Mouse (Mus musculus): ENCODE results near the gene Rac1. TPM values are rescaled to one million over a fixed set of nuclear protein-coding genes. Genes with fewer than 3 reads are reported as not detected.

Gene Rac1
- polyA plus RNA-seq, 1 experiment from 2014 or later: 385 TPM

DNA sequence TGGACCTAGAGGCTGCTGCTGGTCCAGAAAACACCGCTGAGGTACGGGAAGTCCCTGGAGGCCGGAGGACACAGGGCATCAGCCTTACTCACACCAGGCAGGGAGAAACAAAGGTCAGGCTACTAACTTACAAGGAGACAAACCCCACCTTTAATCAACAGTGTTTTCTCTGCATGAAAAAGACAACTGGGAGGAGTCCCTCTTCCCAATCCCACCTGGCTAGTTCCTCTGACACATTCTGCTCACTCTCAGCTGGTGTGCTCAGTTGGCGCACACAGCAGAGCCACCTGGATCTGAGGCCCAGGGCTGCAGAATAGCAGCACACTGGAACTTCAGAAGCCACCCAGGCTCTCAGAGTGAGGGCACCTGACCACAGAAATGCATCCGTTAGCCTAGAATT lies 13.0 kb downstream of the Rac1 start:
- H3K27me3 ChIP-seq (replicated peaks; ENCODE audit: control insufficient read depth, insufficient read depth, low read length): no peaks in the 10 kb centered on the region
- no peak overlapping the region for H3K4me3 ChIP-seq (replicated peaks; ENCODE audit: low read length)
- H3K4me2 ChIP-seq (ENCODE audit: low read length): no peak overlapping the region
- H3K9me3 ChIP-seq (ENCODE audit: control insufficient read depth, low read length): no peaks in the 10 kb centered on the region
- no peak overlapping the region for H3K27ac ChIP-seq (ENCODE audit: low read length)
- H3K4me1 ChIP-seq (replicated peaks; ENCODE audit: control insufficient read depth, insufficient read depth, low read length): no peaks in the 10 kb centered on the region
- WGBS: 93% methylated on average over 5 of the region's 5 CpGs
- H3K36me3 ChIP-seq (ENCODE audit: control insufficient read depth, insufficient read depth): peaks cover 14% of the 10 kb centered on the region
- ATAC-seq: no peak
- no peak overlapping the region for H3K9ac ChIP-seq (replicated peaks; ENCODE audit: low read depth, low read length)

GRCm38 (mm10) chr5:143512305-143512704 lies 15.5 kb downstream of the Rac1 start:
- Histone ChIP-seq H3K9me3 (ENCODE audit: control insufficient read depth, low read length) (no peaks in the 10 kb centered on the region), H3K4me3 (replicated peaks; ENCODE audit: low read length) (no peak overlapping the region), H3K36me3 (ENCODE audit: control insufficient read depth, insufficient read depth) (peaks cover 14% of the 10 kb centered on the region), H3K27ac (ENCODE audit: low read length) (no peak overlapping the region), H3K27me3 (replicated peaks; ENCODE audit: control insufficient read depth, insufficient read depth, low read length) (no peaks in the 10 kb centered on the region), H3K9ac (replicated peaks; ENCODE audit: low read depth, low read length) (no peak overlapping the region), H3K4me2 (ENCODE audit: low read length) (no peak overlapping the region), H3K4me1 (replicated peaks; ENCODE audit: control insufficient read depth, insufficient read depth, low read length) (peaks cover 4% of the 10 kb centered on the region; the same call in 1 of the 2 replicates)
- WGBS: 94% methylated on average over 4 of the region's 4 CpGs
- ATAC-seq: no peak

DNA sequence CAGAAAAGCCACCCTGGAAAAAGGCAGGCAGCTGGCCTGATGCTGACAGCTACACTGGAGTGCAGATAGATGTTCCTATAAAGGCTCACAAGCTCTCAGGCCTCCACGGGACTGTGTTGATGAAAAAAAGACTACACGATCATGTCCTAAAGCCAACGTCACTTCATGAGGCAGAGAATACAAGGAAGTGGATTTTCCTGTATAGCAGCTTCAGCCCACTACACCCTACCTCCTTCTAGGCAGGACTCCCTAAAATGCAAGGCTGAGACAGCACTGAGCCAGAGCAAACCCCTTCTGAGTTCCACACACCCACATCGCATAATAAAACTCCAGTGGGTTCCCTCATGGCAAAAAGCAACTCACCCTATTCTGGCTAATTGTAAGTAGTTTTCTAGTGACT lies 16.3 kb downstream of the Rac1 start:
- H3K9me3 ChIP-seq (ENCODE audit: control insufficient read depth, low read length): no peaks in the 10 kb centered on the region
- H3K4me1 ChIP-seq (replicated peaks; ENCODE audit: control insufficient read depth, insufficient read depth, low read length): peaks cover 4% of the 10 kb centered on the region; the same call in 1 of the 2 replicates
- no peaks in the 10 kb centered on the region for H3K27me3 ChIP-seq (replicated peaks; ENCODE audit: control insufficient read depth, insufficient read depth, low read length)
- H3K36me3 ChIP-seq (ENCODE audit: control insufficient read depth, insufficient read depth): peaks cover 17% of the 10 kb centered on the region
- no peak overlapping the region for H3K4me2 ChIP-seq (ENCODE audit: low read length)
- no peak overlapping the region for H3K27ac ChIP-seq (ENCODE audit: low read length)
- no peak overlapping the region for H3K9ac ChIP-seq (replicated peaks; ENCODE audit: low read depth, low read length)
- no peak for ATAC-seq
- no peak overlapping the region for H3K4me3 ChIP-seq (replicated peaks; ENCODE audit: low read length)
- 95% methylated on average over 4 of the region's 4 CpGs for WGBS

GRCm38 (mm10) chr5:143509737-143510136 lies 18.1 kb downstream of the Rac1 start:
- no peak overlapping the region for H3K27ac ChIP-seq (ENCODE audit: low read length)
- H3K9ac ChIP-seq (replicated peaks; ENCODE audit: low read depth, low read length): no peak overlapping the region
- peaks cover 12% of the 10 kb centered on the region for H3K36me3 ChIP-seq (ENCODE audit: control insufficient read depth, insufficient read depth)
- no peaks in the 10 kb centered on the region for H3K9me3 ChIP-seq (ENCODE audit: control insufficient read depth, low read length)
- no peaks in the 10 kb centered on the region for H3K27me3 ChIP-seq (replicated peaks; ENCODE audit: control insufficient read depth, insufficient read depth, low read length)
- ATAC-seq: no peak
- H3K4me1 ChIP-seq (replicated peaks; ENCODE audit: control insufficient read depth, insufficient read depth, low read length): peaks cover 4% of the 10 kb centered on the region; the same call in 1 of the 2 replicates
- H3K4me2 ChIP-seq (ENCODE audit: low read length): no peak overlapping the region
- H3K4me3 ChIP-seq (replicated peaks; ENCODE audit: low read length): no peak overlapping the region
- WGBS: 92% methylated on average over 11 of the region's 11 CpGs

DNA sequence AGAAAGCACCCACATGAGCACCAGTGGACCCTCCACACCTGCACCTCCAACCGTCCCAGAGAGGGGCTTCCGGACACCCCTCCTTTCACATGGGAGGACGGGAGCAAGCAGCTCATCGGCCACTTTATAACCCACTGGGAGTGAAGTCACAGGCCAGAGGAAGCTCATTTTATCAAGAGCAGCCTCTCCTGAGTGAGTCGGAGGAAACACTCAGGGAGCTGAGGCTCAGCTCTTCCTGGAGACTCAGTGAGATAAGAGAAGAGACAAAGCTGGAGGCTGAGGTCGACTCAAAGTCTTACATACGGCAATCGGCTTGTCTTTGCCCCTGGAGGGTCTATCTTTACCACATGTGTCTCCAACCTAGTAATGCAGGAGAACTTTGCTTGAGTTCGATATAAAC lies 18.5 kb downstream of the Rac1 start:
- H3K9ac ChIP-seq (replicated peaks; ENCODE audit: low read depth, low read length): no peak overlapping the region
- H3K4me2 ChIP-seq (ENCODE audit: low read length): no peak overlapping the region
- no peak for ATAC-seq
- no peaks in the 10 kb centered on the region for H3K27me3 ChIP-seq (replicated peaks; ENCODE audit: control insufficient read depth, insufficient read depth, low read length)
- peaks cover 4% of the 10 kb centered on the region; the same call in 1 of the 2 replicates for H3K4me1 ChIP-seq (replicated peaks; ENCODE audit: control insufficient read depth, insufficient read depth, low read length)
- 86% methylated on average over 9 of the region's 9 CpGs for WGBS
- H3K36me3 ChIP-seq (ENCODE audit: control insufficient read depth, insufficient read depth): peaks cover 14% of the 10 kb centered on the region
- H3K27ac ChIP-seq (ENCODE audit: low read length): no peak overlapping the region
- H3K9me3 ChIP-seq (ENCODE audit: control insufficient read depth, low read length): no peaks in the 10 kb centered on the region
- no peak overlapping the region for H3K4me3 ChIP-seq (replicated peaks; ENCODE audit: low read length)

- 83% methylated on average over 7 of the region's 7 CpGs for WGBS
- Histone ChIP-seq H3K9ac (replicated peaks; ENCODE audit: low read depth, low read length) (no peak overlapping the region), H3K27me3 (replicated peaks; ENCODE audit: control insufficient read depth, insufficient read depth, low read length) (no peaks in the 10 kb centered on the region), H3K4me2 (ENCODE audit: low read length) (no peak overlapping the region), H3K27ac (ENCODE audit: low read length) (no peak overlapping the region), H3K4me3 (replicated peaks; ENCODE audit: low read length) (no peak overlapping the region), H3K9me3 (ENCODE audit: control insufficient read depth, low read length) (no peaks in the 10 kb centered on the region), H3K36me3 (ENCODE audit: control insufficient read depth, insufficient read depth) (peaks cover 16% of the 10 kb centered on the region; the same call in 1 of the 2 replicates), H3K4me1 (replicated peaks; ENCODE audit: control insufficient read depth, insufficient read depth, low read length) (peaks cover 4% of the 10 kb centered on the region; the same call in 1 of the 2 replicates)
- ATAC-seq: no peak
Measured at GRCm38 (mm10) chr5:143505545-143505944, 22.3 kb downstream of the Rac1 start.

- Histone ChIP-seq H3K4me1 (replicated peaks; ENCODE audit: control insufficient read depth, insufficient read depth, low read length) (peaks cover 4% of the 10 kb centered on the region; the same call in 1 of the 2 replicates), H3K9me3 (ENCODE audit: control insufficient read depth, low read length) (no peaks in the 10 kb centered on the region), H3K27ac (ENCODE audit: low read length) (no peak overlapping the region), H3K9ac (replicated peaks; ENCODE audit: low read depth, low read length) (no peak overlapping the region), H3K4me2 (ENCODE audit: low read length) (no peak overlapping the region), H3K36me3 (ENCODE audit: control insufficient read depth, insufficient read depth) (peaks cover 16% of the 10 kb centered on the region; the same call in 1 of the 2 replicates), H3K4me3 (replicated peaks; ENCODE audit: low read length) (no peak overlapping the region), H3K27me3 (replicated peaks; ENCODE audit: control insufficient read depth, insufficient read depth, low read length) (no peaks in the 10 kb centered on the region)
- WGBS: 80% methylated on average over 8 of the region's 8 CpGs
- no peak for ATAC-seq
Measured at GRCm38 (mm10) chr5:143505056-143505455, 22.8 kb downstream of the Rac1 start.

GRCm38 (mm10) chr5:143504453-143504852 lies 23.4 kb downstream of the Rac1 start:
- Histone ChIP-seq H3K4me1 (replicated peaks; ENCODE audit: control insufficient read depth, insufficient read depth, low read length) (peaks cover 4% of the 10 kb centered on the region; the same call in 1 of the 2 replicates), H3K9ac (replicated peaks; ENCODE audit: low read depth, low read length) (no peak overlapping the region), H3K4me3 (replicated peaks; ENCODE audit: low read length) (no peak overlapping the region), H3K27ac (ENCODE audit: low read length) (no peak overlapping the region), H3K4me2 (ENCODE audit: low read length) (no peak overlapping the region), H3K27me3 (replicated peaks; ENCODE audit: control insufficient read depth, insufficient read depth, low read length) (no peaks in the 10 kb centered on the region), H3K36me3 (ENCODE audit: control insufficient read depth, insufficient read depth) (peaks cover 16% of the 10 kb centered on the region; the same call in 1 of the 2 replicates), H3K9me3 (ENCODE audit: control insufficient read depth, low read length) (no peaks in the 10 kb centered on the region)
- no peak for ATAC-seq
- 62% methylated on average over 3 of the region's 3 CpGs for WGBS

- H3K9me3 ChIP-seq (ENCODE audit: control insufficient read depth, low read length): no peaks in the 10 kb centered on the region
- no peaks in the 10 kb centered on the region for H3K27me3 ChIP-seq (replicated peaks; ENCODE audit: control insufficient read depth, insufficient read depth, low read length)
- 96% methylated on average over 6 of the region's 6 CpGs for WGBS
- no peak overlapping the region for H3K9ac ChIP-seq (replicated peaks; ENCODE audit: low read depth, low read length)
- no peak overlapping the region for H3K4me2 ChIP-seq (ENCODE audit: low read length)
- H3K27ac ChIP-seq (ENCODE audit: low read length): no peak overlapping the region
- ATAC-seq: no peak
- no peak overlapping the region for H3K4me3 ChIP-seq (replicated peaks; ENCODE audit: low read length)
- peaks cover 16% of the 10 kb centered on the region; the same call in 1 of the 2 replicates for H3K36me3 ChIP-seq (ENCODE audit: control insufficient read depth, insufficient read depth)
- H3K4me1 ChIP-seq (replicated peaks; ENCODE audit: control insufficient read depth, insufficient read depth, low read length): peaks cover 4% of the 10 kb centered on the region; the same call in 1 of the 2 replicates
Measured at GRCm38 (mm10) chr5:143503740-143504139, 24.1 kb downstream of the Rac1 start.
